ENCODE assay signal across 8 mouse cellular contexts in the genomic region with DNA sequence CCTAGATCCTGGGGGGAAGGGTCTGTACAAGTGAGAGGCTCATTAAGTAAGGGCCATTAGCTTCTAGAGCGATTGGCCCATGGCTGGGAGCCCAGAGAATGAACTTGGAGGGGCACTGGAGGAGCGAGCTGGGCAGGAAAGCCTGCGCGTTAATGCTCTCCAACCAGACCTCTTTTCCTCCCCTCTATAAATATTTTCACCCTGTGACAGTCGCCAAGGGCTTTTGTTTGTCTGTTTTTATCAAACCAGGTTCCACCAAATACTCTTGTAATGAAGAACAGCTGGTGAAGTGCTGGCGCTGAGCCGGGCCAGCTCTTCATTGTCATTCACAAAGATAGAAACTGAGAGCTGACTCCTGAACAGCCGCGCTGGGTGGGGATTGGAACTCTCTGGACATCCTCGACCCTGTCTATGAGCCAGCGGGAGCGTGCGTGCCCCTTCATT.
A peak's percentile ranks its signal among the peaks of the same experiment; 100 is the strongest.
DNase-seq lines count a peak whose midpoint lies in the region; ATAC-seq and TF ChIP-seq lines count a peak whose summit lies in the region.

No protein-coding gene starts in this region.

- H3K27ac ChIP-seq in embryonic facial prominence, embryonic 14.5 days (replicated peaks; ENCODE audit: low read depth, low read length) = peak overlapping the region; percentile 45; the same call in 1 of the 2 replicates
- H3K27ac ChIP-seq in heart, embryonic 13.5 days (replicated peaks) = no peak overlapping the region
- H3K27ac ChIP-seq in limb, embryonic 12.5 days = no peak overlapping the region
- H3K27ac ChIP-seq in olfactory bulb, adult 2 months (ENCODE audit: insufficient read depth, low read depth, low read length) = no peak overlapping the region

- intact Hi-C loops in left cerebral cortex, postnatal 4 days (cut with DNase I) = no loop called here

- peaks cover 13% of the 10 kb centered on the region for H3K4me1 ChIP-seq in embryonic facial prominence, embryonic 14.5 days (ENCODE audit: control insufficient read depth, insufficient read depth, low read length)
- peaks cover 15% of the 10 kb centered on the region for H3K4me1 ChIP-seq in heart, embryonic 13.5 days
- peaks cover 20% of the 10 kb centered on the region for H3K4me1 ChIP-seq in limb, embryonic 12.5 days (replicated peaks)
- H3K4me1 ChIP-seq in olfactory bulb, adult 2 months (ENCODE audit: control insufficient read depth, insufficient read depth, low read length) = peaks cover 9% of the 10 kb centered on the region

- peak; percentile 47 for DNase-seq in left cerebral cortex, postnatal 4 days
- no peak for DNase-seq in left cerebral cortex, adult 9 months (ENCODE audit: low spot score in 2 of 2)
- DNase-seq in embryonic facial prominence, embryonic 14.5 days (ENCODE audit: low spot score) = peak; percentile 92

- WGBS in embryonic facial prominence, embryonic 14.5 days = 8% methylated on average over 13 of the region's 13 CpGs
- WGBS in heart, embryonic 13.5 days = 25% methylated on average over 13 of the region's 13 CpGs
- WGBS in limb, embryonic 12.5 days = 9% methylated on average over 13 of the region's 13 CpGs
- WGBS in olfactory bulb, adult 2 months = 17% methylated on average over 13 of the region's 13 CpGs

- no peaks in the 10 kb centered on the region for H3K36me3 ChIP-seq in embryonic facial prominence, embryonic 14.5 days (ENCODE audit: control insufficient read depth, insufficient read depth, low read length)
- no peaks in the 10 kb centered on the region for H3K36me3 ChIP-seq in heart, embryonic 13.5 days
- no peaks in the 10 kb centered on the region for H3K36me3 ChIP-seq in limb, embryonic 12.5 days

- TF ChIP-seq POLR2A in olfactory bulb, adult 2 months (IDR thresholded peaks at IDR 0.05; ENCODE audit: insufficient read depth, low read depth, low read length) = no peak

- no peak for TF ChIP-seq CTCF in olfactory bulb, adult 2 months (IDR thresholded peaks at IDR 0.05; ENCODE audit: insufficient read depth, low read depth, low read length)

- H3K27me3 ChIP-seq in embryonic facial prominence, embryonic 14.5 days (replicated peaks; ENCODE audit: control insufficient read depth, insufficient read depth, low read length) = no peaks in the 10 kb centered on the region
- H3K27me3 ChIP-seq in heart, embryonic 13.5 days (replicated peaks) = no peaks in the 10 kb centered on the region
- no peaks in the 10 kb centered on the region for H3K27me3 ChIP-seq in limb, embryonic 12.5 days

- ATAC-seq in embryonic facial prominence, embryonic 14.5 days (ENCODE audit: low read depth) = peak; percentile 81
- ATAC-seq in heart, embryonic 13.5 days (ENCODE audit: extremely low read depth, insufficient number of reproducible peaks, low FRiP score, low TSS enrichment) = no peak
- ATAC-seq in limb, embryonic 12.5 days (ENCODE audit: insufficient number of reproducible peaks, insufficient read depth, low FRiP score, low TSS enrichment, low read depth) = 0 out of 2 replicates have a peak, but pooled peaks have one; percentile 12
- no peak for ATAC-seq in granulocyte monocyte progenitor cell, adult 5-6 weeks (replicated peaks; ENCODE audit: poor library complexity, severe bottlenecking)
- no peak for ATAC-seq in megakaryocyte, adult 5-6 weeks (ENCODE audit: poor library complexity, severe bottlenecking)

- H3K4me3 ChIP-seq in embryonic facial prominence, embryonic 14.5 days (ENCODE audit: low read depth, low read length) = 0 out of 2 replicates have a peak overlapping the region, but pooled peaks have one; percentile 4
- peak overlapping the region; percentile 13 for H3K4me3 ChIP-seq in heart, embryonic 13.5 days
- H3K4me3 ChIP-seq in limb, embryonic 12.5 days (replicated peaks) = no peak overlapping the region
- H3K4me3 ChIP-seq in olfactory bulb, adult 2 months (ENCODE audit: insufficient read depth, low read depth, low read length) = peak overlapping the region; percentile 2; the same call in 1 of the 2 replicates

- 0 out of 2 replicates have a peak overlapping the region, but pooled peaks have one; percentile 20 for H3K9ac ChIP-seq in embryonic facial prominence, embryonic 14.5 days (ENCODE audit: low read depth, low read length)
- H3K9ac ChIP-seq in heart, embryonic 13.5 days = no peak overlapping the region
- H3K9ac ChIP-seq in limb, embryonic 12.5 days (replicated peaks) = no peak overlapping the region

- H3K9me3 ChIP-seq in embryonic facial prominence, embryonic 14.5 days (ENCODE audit: control insufficient read depth, low read length) = no peaks in the 10 kb centered on the region
- H3K9me3 ChIP-seq in heart, embryonic 13.5 days = 0 out of 2 replicates have a peak, but pooled peaks cover under 1% of the 10 kb centered on the region
- 0 out of 2 replicates have a peak, but pooled peaks cover 1% of the 10 kb centered on the region for H3K9me3 ChIP-seq in limb, embryonic 12.5 days

- peak overlapping the region; percentile 42 for H3K4me2 ChIP-seq in embryonic facial prominence, embryonic 14.5 days (ENCODE audit: low read depth, low read length)
- H3K4me2 ChIP-seq in heart, embryonic 13.5 days = peak overlapping the region; percentile 58
- H3K4me2 ChIP-seq in limb, embryonic 12.5 days = peak overlapping the region; percentile 39

Comparison
In these comparisons a context has a peak if more than half of its experiments do, and no peak if none do; other contexts are left out.
1. DNase-seq: peak in left cerebral cortex, postnatal 4 days (single experiment) and embryonic facial prominence, embryonic 14.5 days (single experiment); none in left cerebral cortex, adult 9 months (0 of 2).
2. ATAC-seq: peak in embryonic facial prominence, embryonic 14.5 days (single experiment) and limb, embryonic 12.5 days (single experiment); none in heart, embryonic 13.5 days (single experiment), granulocyte monocyte progenitor cell, adult 5-6 weeks (single experiment) and megakaryocyte, adult 5-6 weeks (single experiment).
3. Peak in every context shown above with its lines, with median percentiles within 50 percentile points of each other: H3K4me2 ChIP-seq.